Mouse (Mus musculus) megakaryocyte, embryonic 14.5 days (primary cell): ENCODE data around the gene Gpr84. TPM values are rescaled to one million over a fixed set of nuclear protein-coding genes. Genes with fewer than 3 reads are reported as not detected.
"Not testable (repeated sequence)": the region's sequence is repeated elsewhere in the genome, so short reads cannot be mapped to it uniquely, and the experiment has no call there.

Experiments used
- H3K27me3 ChIP-seq: replicated peaks from 2 replicates; pipeline ENCODE3; 2012; ENCODE audit warnings: inconsistent platforms
- H3K36me3 ChIP-seq: replicated peaks from 2 replicates; pipeline ENCODE3; 2012; ENCODE audit warnings: low read length, inconsistent platforms, mixed read lengths
- H3K4me1 ChIP-seq: 2 replicates; pipeline ENCODE4 v1.6.1; 2012; ENCODE audit warnings: inconsistent platforms
- H3K4me3 ChIP-seq: replicated peaks from 2 replicates; pipeline ENCODE3; 2012; ENCODE audit warnings: moderate library complexity, mild to moderate bottlenecking, inconsistent platforms
- H3K9me3 ChIP-seq: 2 replicates; pipeline ENCODE4 v1.6.1; 2012; ENCODE audit warnings: inconsistent platforms
- FLI1 ChIP-seq: IDR thresholded peaks from 2 replicates; pipeline ENCODE4 v1.6.1; 2012; ENCODE audit warnings: low read length, inconsistent platforms, mixed read lengths
- GATA1 ChIP-seq: IDR thresholded peaks from 3 replicates; pipeline ENCODE4 v1.6.1; 2012; ENCODE audit warnings: mixed read lengths, low read length, inconsistent platforms, borderline replicate concordance
- polyA plus RNA-seq: library from polyadenylated mRNA; stranded (reverse); fragments of >175 nt; gene quantifications from 2 replicates; pipeline ENCODE4 v1.2.3, GENCODE M21; 2012; ENCODE audit warnings: low replicate concordance; ENCODE audit not compliant: insufficient read depth

Gpr84 gene
- polyA plus RNA-seq, 1 experiment: 1.6 TPM

DNA sequence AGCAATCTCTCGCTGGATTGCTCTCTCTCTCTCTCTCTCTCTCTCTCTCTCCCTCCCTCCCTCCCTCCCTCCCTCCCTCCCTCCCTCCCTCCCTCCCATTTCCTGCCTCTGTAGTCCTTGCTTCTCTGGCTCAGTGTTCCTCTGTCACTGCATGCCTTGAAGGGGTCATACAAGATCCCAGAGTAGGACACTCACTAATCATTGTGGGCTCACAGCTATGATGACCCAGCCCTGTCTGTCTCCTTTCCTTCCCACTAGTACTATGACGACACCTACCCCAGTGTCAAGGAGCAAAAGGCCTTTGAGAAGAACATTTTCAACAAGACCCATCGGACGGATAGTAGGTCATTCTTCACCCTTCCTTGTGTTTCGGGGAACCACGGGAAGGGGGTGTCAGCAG lies 20.0 kb downstream of the Gpr84 start:
- H3K4me3 ChIP-seq: no peak overlapping the region
- H3K36me3 ChIP-seq: peaks cover 94% of the 10 kb centered on the region
- TF ChIP-seq FLI1 (no peak), GATA1 (no peak)
- no peaks in the 10 kb centered on the region for H3K9me3 ChIP-seq
- H3K27me3 ChIP-seq: no peaks in the 10 kb centered on the region
- H3K4me1 ChIP-seq: peaks cover 38% of the 10 kb centered on the region

DNA sequence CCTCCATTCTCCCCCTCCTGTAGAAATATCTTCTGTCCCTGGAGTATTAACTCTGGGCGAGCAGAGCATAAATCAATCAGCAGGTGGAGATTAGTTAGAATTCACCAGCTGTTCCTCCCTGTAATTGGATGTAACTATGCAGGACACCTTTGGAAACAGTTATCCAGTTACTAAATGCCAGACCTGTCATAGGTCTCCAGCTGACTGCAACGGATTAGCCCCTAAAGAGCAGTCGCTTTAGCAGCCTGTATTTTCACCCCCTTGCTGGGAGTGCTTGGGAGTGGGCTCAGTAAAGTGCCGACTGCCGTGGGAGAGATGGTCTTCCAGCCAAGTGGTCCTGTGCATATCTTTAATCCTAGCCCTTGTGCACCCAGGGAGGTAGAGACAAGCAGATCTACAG lies 20.8 kb downstream of the Gpr84 start:
- H3K4me3 ChIP-seq: no peak overlapping the region
- peaks cover 46% of the 10 kb centered on the region for H3K4me1 ChIP-seq
- H3K36me3 ChIP-seq: peaks cover 95% of the 10 kb centered on the region
- no peaks in the 10 kb centered on the region for H3K27me3 ChIP-seq
- H3K9me3 ChIP-seq: no peaks in the 10 kb centered on the region
- no peak for TF ChIP-seq FLI1
- TF ChIP-seq GATA1: no peak

DNA sequence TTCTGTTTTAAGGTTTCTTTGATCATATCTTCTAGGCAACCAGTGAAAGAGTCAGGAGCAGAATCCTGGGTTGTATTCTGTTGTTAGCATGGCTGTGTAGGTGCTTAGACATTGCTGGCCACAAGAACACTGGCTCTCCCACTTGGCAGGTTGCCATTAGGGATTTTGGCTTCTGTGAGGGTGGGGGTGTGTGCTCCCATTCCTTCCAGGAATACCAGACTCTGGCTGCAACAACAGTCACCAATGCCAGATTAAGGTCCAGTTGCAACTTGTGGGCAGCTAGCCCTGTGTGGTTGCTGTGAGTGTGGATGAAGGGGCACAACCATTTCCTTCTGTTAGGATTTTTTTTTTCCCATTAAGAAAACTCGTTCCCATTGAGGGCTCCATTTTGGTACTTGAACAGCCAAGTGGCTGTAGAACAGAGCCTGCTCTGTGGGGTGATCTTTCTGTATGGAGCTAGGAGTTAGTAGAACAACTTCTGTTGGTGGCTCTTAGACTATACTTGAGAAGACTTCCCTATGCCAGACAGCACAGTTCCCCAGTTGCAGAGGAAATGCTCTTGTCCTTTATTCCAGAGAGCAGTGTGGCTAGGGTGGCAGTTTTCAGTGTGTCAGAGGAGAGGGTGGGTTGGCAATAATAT lies 24.5 kb downstream of the Gpr84 start:
- H3K36me3 ChIP-seq: peaks cover 79% of the 10 kb centered on the region
- no peak overlapping the region for H3K4me3 ChIP-seq
- H3K4me1 ChIP-seq: peaks cover 62% of the 10 kb centered on the region
- no peaks in the 10 kb centered on the region for H3K27me3 ChIP-seq
- TF ChIP-seq GATA1 (no peak), FLI1 (no peak)
- H3K9me3 ChIP-seq: no peaks in the 10 kb centered on the region

DNA sequence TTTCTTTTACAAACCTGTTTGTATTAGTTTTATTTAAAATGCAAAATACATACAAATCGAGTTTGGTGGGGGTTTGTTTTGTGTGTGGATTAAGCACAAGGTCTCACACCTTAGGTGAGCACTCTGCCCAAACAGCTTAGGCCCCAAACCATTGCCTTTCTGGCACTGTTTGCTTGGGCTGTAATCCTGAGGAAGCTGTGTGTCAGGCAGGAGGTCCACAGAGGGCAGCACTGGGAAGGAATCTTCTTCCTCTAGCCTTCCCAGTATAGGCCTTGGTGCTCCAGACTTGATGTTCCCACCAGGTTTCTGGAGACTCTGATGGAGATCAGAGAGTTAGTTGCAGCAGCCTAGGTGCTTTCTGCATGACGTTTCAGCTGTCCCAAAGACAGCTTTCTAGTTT lies 25.8 kb downstream of the Gpr84 start:
- peaks cover 73% of the 10 kb centered on the region for H3K36me3 ChIP-seq
- H3K4me1 ChIP-seq: peaks cover 66% of the 10 kb centered on the region
- no peaks in the 10 kb centered on the region for H3K9me3 ChIP-seq
- no peak for TF ChIP-seq FLI1
- TF ChIP-seq GATA1: no peak
- H3K4me3 ChIP-seq: no peak overlapping the region
- no peaks in the 10 kb centered on the region for H3K27me3 ChIP-seq

DNA sequence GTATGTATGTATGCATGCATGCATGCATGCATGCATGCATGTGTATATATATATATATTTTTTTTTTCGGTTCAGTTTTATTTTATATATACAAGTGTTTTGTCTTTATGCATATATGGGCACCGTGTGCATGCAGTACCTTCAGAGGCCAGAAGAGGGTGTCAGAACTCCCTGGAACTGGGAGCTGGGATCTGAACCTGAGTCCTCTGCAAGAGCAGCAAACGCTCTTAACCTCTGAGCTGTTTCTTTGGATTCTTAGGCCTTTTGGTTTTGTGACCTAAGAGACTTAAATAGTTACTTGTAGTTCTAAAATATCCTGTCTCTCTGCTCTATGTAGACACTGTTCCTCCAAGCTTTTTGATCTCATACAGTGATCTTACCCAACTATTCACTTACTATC lies 26.3 kb downstream of the Gpr84 start:
- Histone ChIP-seq H3K36me3 (peaks cover 72% of the 10 kb centered on the region), H3K9me3 (no peaks in the 10 kb centered on the region), H3K27me3 (no peaks in the 10 kb centered on the region), H3K4me3 (no peak overlapping the region), H3K4me1 (peaks cover 67% of the 10 kb centered on the region)
- TF ChIP-seq FLI1 (no peak), GATA1 (no peak)

GRCm38 (mm10) chr15:103281465-103282205 lies 28.8 kb downstream of the Gpr84 start:
- peaks cover 76% of the 10 kb centered on the region for H3K4me1 ChIP-seq
- H3K27me3 ChIP-seq: no peaks in the 10 kb centered on the region
- peaks cover 72% of the 10 kb centered on the region for H3K36me3 ChIP-seq
- TF ChIP-seq GATA1 (no peak), FLI1 (no peak)
- H3K4me3 ChIP-seq: peak overlapping the region; percentile 54
- H3K9me3 ChIP-seq: no peaks in the 10 kb centered on the region

DNA sequence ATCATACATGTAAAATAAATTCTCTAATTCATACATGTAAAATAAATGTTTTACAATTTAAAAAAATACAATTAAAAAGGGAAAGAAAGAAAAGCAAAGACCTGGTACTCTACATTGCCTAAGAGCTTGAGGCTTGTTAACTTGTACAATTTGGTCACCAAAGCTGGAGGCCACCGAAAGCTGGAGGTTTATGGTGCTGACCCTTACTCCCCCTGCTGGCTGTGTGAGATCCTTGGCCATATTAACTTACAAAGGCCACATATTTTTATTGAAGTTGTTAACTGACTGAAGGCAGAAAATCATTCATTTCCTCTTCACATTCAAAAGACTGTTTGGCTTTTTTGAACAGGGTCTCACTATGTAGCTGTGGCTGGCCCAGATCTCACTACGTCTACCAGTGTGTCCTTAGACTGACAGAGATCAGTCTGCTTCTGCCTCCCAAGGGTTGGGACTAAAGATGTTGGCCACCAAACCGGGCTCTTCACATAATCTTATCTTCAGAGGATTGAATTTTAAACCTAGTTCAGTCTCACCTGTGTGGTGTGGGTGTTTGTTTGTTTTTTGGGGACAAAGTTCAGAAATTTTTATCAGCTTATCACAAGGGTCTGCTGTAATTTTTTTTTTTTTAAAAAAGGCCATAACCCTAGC lies 29.5 kb downstream of the Gpr84 start:
- no peak for TF ChIP-seq GATA1
- TF ChIP-seq FLI1: no peak
- peak overlapping the region; percentile 33 for H3K4me3 ChIP-seq
- no peaks in the 10 kb centered on the region for H3K9me3 ChIP-seq
- no peaks in the 10 kb centered on the region for H3K27me3 ChIP-seq
- peaks cover 76% of the 10 kb centered on the region for H3K4me1 ChIP-seq
- H3K36me3 ChIP-seq: peaks cover 69% of the 10 kb centered on the region

- Histone ChIP-seq H3K27me3 (no peaks in the 10 kb centered on the region), H3K4me3 (peak overlapping the region; percentile 23), H3K4me1 (peaks cover 76% of the 10 kb centered on the region), H3K9me3 (no peaks in the 10 kb centered on the region), H3K36me3 (peaks cover 57% of the 10 kb centered on the region)
- TF ChIP-seq GATA1 (no peak), FLI1 (no peak)
Measured at GRCm38 (mm10) chr15:103279750-103280149, 30.7 kb downstream of the Gpr84 start.

- H3K4me1 ChIP-seq: peaks cover 80% of the 10 kb centered on the region
- TF ChIP-seq FLI1: no peak
- TF ChIP-seq GATA1: no peak
- H3K27me3 ChIP-seq: no peaks in the 10 kb centered on the region
- H3K9me3 ChIP-seq: no peaks in the 10 kb centered on the region
- no peak overlapping the region for H3K4me3 ChIP-seq
- peaks cover 49% of the 10 kb centered on the region for H3K36me3 ChIP-seq
Measured at GRCm38 (mm10) chr15:103277949-103278348, 32.5 kb downstream of the Gpr84 start.

- H3K27me3 ChIP-seq, H3K9me3 ChIP-seq, H3K4me3 ChIP-seq: not testable (repeated sequence)
- H3K36me3 ChIP-seq: peaks cover 41% of the 10 kb centered on the region
- peaks cover 78% of the 10 kb centered on the region for H3K4me1 ChIP-seq
Measured at GRCm38 (mm10) chr15:103275943-103276342, 34.5 kb downstream of the Gpr84 start.
